Mouse (Mus musculus): ENCODE data around the gene Trim29.

Gene Trim29

DNA sequence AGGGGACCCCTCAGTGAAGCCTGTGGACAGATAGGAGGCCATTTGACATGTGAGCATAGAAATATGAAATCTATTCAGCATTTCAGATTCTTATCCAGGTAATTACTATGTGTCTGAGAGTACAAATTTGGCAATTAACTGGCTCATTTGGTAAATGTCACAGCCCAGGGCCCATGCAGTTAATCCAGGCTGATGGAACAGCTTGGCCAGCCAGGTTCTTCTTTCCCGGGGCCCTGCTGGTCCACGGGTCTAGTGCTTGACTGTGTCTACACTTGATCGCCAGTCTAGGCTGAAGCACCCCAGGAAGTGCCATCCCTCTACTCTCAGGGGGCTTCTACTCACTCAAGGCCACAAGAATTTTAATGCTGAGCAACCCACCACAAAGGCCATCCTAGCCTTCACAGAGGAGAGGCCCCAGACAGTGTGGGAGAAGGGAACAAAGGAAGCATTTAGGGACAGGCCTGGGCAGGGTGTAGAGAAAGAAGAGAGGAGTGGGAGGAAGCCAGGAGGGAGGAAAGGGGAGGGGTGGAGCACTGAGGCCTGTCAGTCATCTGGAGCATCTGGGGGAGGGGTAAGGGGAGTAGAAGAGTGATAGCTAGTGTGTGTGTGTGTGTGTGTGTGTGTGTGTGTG lies 4.8 kb downstream of the Trim29 start:
- DNase-seq: no peak

DNA sequence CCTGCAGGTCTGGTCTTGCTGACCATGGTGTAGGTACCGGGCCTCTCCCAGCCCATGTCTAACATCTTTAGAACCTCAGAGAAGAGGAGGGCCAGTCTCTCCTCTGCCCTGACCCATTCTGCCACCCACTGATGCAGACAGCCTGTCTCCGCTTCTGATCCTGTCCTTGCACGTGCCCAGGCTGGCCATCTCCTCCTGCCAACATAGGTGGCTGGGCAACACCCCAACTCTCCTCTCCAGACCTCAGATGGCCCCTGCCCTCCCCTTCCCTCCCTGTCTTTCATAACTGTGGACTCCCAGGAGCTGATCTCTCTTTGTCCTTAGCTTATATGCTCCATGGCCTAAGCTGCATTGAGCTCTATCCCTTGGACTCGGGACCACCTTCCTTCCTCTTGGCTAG lies 5.8 kb downstream of the Trim29 start:
- DNase-seq: no peak

DNA sequence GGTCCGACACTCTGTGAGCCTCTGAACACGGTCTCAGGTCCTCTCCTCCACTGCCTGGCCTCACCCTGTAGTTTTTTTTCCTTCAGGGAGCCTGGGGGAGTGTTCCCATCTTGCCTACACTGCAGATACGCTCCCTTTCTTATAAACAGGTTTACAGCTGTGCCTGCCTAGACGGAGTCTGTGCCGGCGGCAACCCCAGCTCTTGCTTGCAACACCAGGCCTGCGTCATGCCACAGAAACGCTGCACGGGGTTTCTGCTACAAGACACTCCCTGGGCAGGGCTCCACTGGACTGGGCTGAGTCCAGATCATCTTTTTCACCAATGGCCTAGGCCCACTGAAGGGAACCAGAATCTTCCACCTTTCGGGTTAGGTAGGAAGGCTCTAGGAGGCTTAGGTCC lies 8.0 kb downstream of the Trim29 start:
- DNase-seq: no peak

DNA sequence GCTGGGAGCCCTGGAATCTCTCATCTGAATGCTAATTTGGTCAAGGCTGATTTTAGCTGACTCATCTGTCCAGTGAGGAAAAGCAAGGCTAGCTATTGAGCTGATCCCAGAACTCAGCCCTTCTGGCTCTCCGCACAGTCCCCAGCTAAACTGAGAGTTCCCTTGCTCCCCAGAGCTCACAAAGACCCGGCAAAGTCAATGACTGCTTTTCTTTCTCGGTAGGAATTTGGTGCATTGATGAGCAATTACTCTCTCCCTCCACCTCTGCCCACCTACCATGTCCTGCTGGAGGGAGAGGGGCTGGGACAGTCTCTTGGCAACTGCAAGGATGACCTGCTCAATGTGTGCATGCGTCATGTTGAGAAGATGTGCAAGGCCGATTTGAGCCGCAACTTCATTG lies 11.3 kb downstream of the Trim29 start:
- DNase-seq: no peak

GRCm38 (mm10) chr9:43322666-43323065 lies 12.0 kb downstream of the Trim29 start:
- no peak for DNase-seq

- no peak for DNase-seq
Measured at GRCm38 (mm10) chr9:43325486-43325885, 14.8 kb downstream of the Trim29 start.

DNA sequence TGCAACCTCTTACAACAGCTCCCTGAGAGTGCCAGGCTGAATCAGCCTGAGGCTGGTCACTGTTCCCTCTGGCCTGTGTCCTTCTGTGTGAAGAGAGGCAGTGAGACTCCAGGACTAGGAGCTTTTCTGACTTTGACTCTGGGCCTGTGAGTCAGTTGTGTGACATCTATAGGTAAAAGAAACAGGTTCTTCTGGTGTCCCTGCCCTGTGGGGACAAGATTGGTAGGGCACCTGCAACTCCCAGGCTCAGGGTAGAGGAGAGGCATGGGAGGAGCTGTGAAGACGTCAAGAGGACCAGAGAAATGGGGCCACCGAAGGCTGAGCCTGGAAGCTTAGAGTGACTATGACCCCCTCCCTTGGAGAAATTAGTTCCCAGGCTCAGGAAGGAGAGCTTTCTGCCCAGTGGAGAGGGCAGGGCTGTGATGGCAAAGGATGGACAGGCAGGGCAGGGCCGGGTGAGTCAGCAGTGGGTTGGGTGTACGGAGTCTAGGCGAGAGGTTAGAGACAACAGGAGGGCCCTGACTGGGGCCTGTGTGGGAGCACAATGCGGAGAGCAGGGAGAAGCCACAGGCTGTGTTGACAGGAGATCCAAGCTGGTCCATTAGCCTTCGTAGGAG lies 15.5 kb downstream of the Trim29 start:
- DNase-seq: no peak

GRCm38 (mm10) chr9:43327182-43328129 lies 16.8 kb downstream of the Trim29 start:
- DNase-seq: no peak

DNA sequence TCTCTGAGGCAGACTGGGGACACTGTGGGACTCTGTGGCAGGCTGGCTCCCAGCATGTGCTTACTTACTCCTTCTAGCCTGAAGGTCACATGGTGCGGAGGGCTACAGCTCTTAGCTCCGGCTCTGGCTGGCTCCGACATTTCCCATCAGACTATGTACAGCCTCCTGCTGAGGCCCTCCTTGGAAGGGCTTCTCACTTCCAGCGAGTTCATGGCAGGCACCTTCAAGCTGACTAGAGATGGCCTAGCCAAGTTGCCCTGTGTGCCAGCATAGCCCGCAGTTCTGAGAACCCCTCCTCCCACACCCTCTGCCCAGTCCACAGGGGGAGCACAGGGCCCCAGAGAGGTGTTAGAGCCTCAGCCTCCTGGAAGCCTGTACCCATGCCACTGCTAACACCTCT lies 19.8 kb downstream of the Trim29 start:
- peak; percentile 74 for DNase-seq

DNA sequence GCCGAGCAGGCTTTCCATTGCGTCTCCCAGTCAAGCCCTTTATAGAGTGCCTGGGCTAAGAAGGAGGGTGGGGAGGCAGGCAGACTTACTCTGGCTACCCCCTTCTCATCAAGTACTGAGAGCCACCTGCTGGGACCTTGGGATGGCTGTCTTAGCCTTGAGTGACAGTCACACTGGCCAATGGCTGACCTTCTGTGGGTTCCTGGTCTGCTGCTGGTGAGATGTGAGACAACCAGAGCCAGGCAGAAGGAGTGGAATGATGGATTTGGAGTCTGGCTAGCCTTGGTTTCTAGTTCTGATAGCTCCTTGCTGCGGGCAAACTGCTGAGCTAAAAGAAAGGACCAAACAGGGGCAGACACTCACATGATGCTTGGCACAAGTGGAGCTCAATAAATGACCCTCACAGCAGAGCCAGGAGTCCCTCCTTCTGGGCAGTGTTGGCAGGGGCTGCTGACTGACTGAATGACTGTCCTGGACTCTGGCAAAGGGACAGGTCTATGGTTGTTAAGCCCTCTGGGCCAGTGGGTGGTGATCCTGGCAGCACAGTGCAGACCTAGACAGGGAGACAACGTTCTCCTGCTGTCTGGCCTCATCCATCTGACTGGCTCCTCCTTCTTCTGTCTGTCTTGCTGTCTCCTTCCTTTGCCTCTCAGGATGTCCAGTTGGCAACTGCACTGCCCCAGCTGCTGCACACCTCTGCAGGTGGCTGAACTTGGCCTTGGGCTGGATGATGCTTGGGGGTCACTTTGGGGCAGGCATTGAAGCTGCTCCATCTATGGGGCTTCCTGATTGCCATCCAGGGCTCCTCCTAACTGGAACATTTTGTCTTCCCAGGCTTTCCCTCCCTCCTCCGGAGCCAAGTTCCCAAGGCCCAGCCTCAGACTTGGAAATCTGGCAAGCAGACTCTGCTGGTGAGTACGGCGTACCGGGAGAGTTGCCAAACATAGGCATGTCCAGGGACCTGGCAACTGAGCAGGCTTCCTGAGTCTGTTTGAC lies 21.1 kb downstream of the Trim29 start:
- DNase-seq: peak; percentile 88

DNA sequence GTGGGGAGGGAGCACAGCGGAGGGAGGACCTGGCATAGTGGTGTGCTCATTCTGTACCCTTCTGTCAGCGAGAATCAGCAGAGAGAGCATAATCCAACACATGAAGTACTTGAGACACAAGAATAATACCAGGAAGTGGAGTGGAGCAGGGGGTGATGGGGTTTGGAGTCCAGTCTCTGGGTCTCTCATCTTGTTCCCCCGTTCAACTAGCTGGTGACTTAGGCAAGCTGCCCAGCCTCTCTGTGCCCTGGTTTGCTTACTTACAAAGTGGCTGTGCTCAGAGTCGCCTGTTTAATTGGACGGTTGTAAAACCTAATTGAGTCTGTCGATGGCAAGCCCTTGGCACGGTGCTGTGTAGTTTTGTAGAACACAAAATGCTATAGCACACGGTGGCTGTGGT lies 23.8 kb downstream of the Trim29 start:
- DNase-seq: peak; percentile 13

GRCm38 (mm10) chr9:43337636-43338035 lies 27.0 kb downstream of the Trim29 start:
- DNase-seq: no peak

- DNase-seq: no peak
Measured at GRCm38 (mm10) chr9:43338067-43338466, 27.4 kb downstream of the Trim29 start.

GRCm38 (mm10) chr9:43339614-43340020 lies 29.0 kb downstream of the Trim29 start:
- peak; percentile 49 for DNase-seq

DNA sequence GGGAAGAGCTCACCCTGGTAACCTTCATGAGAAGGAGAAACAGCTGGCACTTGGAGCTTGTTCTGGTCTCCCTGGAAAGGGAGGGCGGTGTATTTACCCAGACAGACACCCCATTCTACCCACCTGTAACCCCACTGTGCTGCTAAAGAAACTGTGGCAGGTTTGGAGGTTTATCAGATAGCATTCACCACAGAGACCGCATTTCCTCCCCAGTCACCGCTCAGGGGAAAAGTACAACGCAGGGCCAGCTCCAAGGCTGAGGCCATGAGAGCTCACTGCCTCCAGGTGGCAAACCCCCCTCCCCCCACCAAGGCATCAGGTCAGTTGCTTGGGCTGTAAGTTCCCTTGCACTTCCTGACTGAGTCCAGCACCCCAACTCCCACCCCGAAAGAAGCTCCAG lies 39.4 kb downstream of the Trim29 start:
- no peak for DNase-seq

GRCm38 (mm10) chr9:43351015-43351414 lies 40.4 kb downstream of the Trim29 start:
- DNase-seq: no peak

DNA sequence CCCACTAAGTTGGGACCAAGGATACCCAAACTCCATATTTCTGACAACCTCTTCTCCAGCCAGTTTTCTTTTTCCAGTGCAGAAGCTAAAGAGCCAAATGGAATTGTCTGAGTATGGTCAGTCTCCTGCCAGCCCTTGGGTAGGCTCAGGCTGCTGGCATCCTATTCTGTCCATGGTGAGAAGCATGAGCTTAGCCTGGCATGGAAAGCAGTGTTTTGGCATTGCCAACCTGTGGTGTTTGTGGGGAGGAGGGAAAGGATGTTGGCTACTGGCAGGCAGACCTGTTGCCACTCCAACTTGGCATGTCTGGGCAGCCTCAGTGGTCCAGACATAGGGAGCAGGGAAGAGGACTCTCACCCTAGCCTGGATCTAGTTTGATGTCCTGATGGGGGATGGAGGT lies 46.4 kb downstream of the Trim29 start:
- no peak for DNase-seq

DNA sequence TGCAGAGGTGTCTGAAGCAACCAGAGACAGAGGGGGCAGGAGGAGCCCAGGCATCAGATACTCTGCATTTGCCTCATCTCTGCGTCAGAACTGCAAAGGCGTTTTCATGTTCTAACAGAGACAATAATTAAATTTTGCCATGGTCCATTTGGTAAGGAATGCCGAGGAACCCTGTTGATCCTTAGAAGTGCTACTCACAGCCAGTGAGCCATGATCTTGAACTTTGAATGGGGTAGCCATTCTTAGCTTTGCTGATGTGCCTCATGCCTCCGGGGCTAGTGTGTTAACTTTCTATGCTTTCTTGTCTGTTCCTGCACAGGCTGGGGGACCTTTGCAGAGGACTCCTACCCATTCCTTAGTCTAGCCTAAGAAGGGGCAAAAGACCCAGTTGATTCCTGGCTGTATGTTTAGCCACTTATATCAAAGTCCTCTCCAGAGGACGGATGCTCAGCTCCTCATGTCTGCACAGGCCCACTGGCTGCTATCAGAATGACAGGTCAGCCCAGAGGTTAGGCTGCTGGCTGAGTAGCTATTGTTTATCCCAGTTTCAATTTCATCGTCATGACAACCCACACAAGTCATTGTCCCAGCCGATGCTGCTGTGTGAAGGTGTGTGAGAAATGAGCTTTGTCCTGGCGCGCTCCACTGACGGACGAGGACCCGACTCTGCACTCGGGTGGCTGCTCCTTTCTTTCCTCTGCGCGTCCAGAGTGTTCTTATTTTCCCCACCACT lies 48.1 kb downstream of the Trim29 start:
- no peak for DNase-seq

DNA sequence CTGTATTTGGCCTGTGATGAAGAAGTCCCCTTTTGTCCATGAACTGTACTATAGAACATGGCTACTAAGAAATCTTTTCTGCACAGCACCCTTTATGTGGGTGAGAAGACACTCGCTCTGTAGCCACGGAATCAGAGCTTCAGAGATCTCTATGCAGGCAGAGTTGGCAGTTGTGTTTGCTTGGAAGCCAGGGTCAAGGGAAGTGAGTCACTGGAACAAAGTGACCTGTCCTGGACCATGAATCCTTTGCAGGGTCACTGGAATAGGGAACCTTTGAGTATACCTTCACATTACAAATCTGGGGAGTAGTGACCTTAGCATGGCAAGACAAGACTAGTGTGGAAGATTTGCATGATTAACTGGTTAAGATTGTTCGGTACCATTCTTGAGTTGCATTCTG lies 58.1 kb downstream of the Trim29 start:
- no peak for DNase-seq

GRCm38 (mm10) chr9:43383871-43384270 lies 73.2 kb downstream of the Trim29 start:
- no peak for DNase-seq

DNA sequence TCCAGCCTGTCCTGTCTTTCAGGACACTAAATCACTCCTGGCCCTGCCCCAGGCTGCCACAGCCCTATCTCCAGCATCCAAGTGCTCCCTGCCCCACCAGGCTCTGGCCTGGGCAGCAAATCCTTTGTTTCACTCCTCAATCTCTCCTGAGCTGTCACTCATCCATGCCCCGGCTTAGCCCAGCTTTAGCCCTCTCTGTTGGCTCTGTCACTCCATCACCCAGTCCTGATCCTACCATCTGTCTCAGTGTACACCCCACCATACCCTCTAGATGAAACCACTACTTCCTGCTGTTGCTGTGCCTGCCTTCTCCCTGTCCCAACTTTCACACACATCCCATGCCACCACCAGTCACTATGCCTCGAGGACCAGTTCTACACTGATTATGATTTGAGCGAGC lies 73.8 kb downstream of the Trim29 start:
- DNase-seq: no peak

Measured in cerebellum, adult 9-11 months (tissue).